Mouse (Mus musculus) testis, adult 2 months (tissue): ENCODE results near the gene Mup10. TPM values are rescaled to one million over a fixed set of nuclear protein-coding genes. Genes with fewer than 3 reads are reported as not detected.
"Not testable (repeated sequence)": the region's sequence is repeated elsewhere in the genome, so short reads cannot be mapped to it uniquely, and the experiment has no call there.

Experiments used
- H3K27ac ChIP-seq: fragments of 200-500 bp; 2 replicates; pipeline ENCODE4 v1.5.1; 2012; ENCODE audit warnings: low read depth, low read length; ENCODE audit not compliant: control insufficient read depth, insufficient read depth
- H3K27me3 ChIP-seq: fragments of 200-500 bp; 2 replicates; pipeline ENCODE4 v1.6.1; 2012; ENCODE audit warnings: mild to moderate bottlenecking, low read length, moderate library complexity; ENCODE audit not compliant: control insufficient read depth, insufficient read depth
- H3K36me3 ChIP-seq: fragments of 200-500 bp; 2 replicates; pipeline ENCODE4 v1.6.1; 2012; ENCODE audit warnings: mild to moderate bottlenecking, low read length; ENCODE audit not compliant: control insufficient read depth, insufficient read depth
- H3K4me1 ChIP-seq: fragments of 200-500 bp; 2 replicates; pipeline ENCODE4 v1.6.1; 2012; ENCODE audit warnings: low read length; ENCODE audit not compliant: control insufficient read depth, insufficient read depth
- H3K4me3 ChIP-seq: fragments of 200-500 bp; 2 replicates; pipeline ENCODE4 v1.5.1; 2012; ENCODE audit warnings: low read depth, mild to moderate bottlenecking, low read length, moderate library complexity, mixed read lengths; ENCODE audit not compliant: control insufficient read depth
- polyA plus RNA-seq: library from polyadenylated mRNA; depleted of rRNA; stranded (reverse); fragments of >200 nt; gene quantifications from 2 replicates; pipeline ENCODE4 v1.2.3, GENCODE M21; 2012; rRNA removed

Mup10 gene
- not detected in 2 replicates for polyA plus RNA-seq

GRCm38 (mm10) chr4:60582099-60582498 lies at the start of gene Mup10:
TSS of gene Mup10 (minus strand) at chr4:60582199.
- H3K4me1 ChIP-seq, H3K36me3 ChIP-seq, H3K27ac ChIP-seq, H3K4me3 ChIP-seq, H3K27me3 ChIP-seq: not testable (repeated sequence)

Other genes starting within 250 kb of the Mup10 start
- not detected in 2 replicates for gene Mup9, start 160.2 kb downstream of the Mup10 start, polyA plus RNA-seq
- gene Mup1, start 80.2 kb downstream of the Mup10 start, polyA plus RNA-seq: not detected in 2 replicates
- not detected in 2 replicates for gene Mup11, start 80.2 kb upstream of the Mup10 start, polyA plus RNA-seq
- gene Mup12, start 159.1 kb upstream of the Mup10 start, polyA plus RNA-seq: not detected in 2 replicates
- gene Mup22, start 239.3 kb upstream of the Mup10 start, polyA plus RNA-seq: not detected in 2 replicates